Mouse (Mus musculus): Measurements from ENCODE around the gene Ppp1r27. TPM values are rescaled to one million over a fixed set of nuclear protein-coding genes. Genes with fewer than 3 reads are reported as not detected.

Ppp1r27 gene
- total and polyA plus RNA-seq, 2 experiments from 2014 or later = not detected

- Histone ChIP-seq H3K9ac (replicated peaks; ENCODE audit: low read length, poor library complexity, severe bottlenecking) (peak overlapping the region; percentile 99), H3K36me3 (ENCODE audit: insufficient read depth, low read length) (no peaks in the 10 kb centered on the region), H3K4me2 (ENCODE audit: low read depth, low read length, poor library complexity, severe bottlenecking) (peak overlapping the region; percentile 91), H3K27me3 (ENCODE audit: insufficient read depth, low read length) (no peaks in the 10 kb centered on the region), H3K4me1 (ENCODE audit: insufficient read depth, low read length) (peaks cover 14% of the 10 kb centered on the region), H3K27ac (ENCODE audit: low read depth, low read length) (peak overlapping the region; percentile 89), H3K4me3 (ENCODE audit: low read depth, low read length) (peak overlapping the region; percentile 91), H3K9me3 (ENCODE audit: low read length) (no peaks in the 10 kb centered on the region)
- DNase-seq (ENCODE audit: low spot score) (no peak), ATAC-seq (ENCODE audit: low FRiP score) (peak; percentile 28; the same call in 1 of the 2 replicates)
- no peak for TF ChIP-seq CTCF (IDR thresholded peaks at IDR 0.05)
- 76% methylated on average over 11 of the region's 11 CpGs for WGBS
Measured at GRCm38 (mm10) chr11:120549986-120550809, 734 bp downstream of the Ppp1r27 start.

DNA sequence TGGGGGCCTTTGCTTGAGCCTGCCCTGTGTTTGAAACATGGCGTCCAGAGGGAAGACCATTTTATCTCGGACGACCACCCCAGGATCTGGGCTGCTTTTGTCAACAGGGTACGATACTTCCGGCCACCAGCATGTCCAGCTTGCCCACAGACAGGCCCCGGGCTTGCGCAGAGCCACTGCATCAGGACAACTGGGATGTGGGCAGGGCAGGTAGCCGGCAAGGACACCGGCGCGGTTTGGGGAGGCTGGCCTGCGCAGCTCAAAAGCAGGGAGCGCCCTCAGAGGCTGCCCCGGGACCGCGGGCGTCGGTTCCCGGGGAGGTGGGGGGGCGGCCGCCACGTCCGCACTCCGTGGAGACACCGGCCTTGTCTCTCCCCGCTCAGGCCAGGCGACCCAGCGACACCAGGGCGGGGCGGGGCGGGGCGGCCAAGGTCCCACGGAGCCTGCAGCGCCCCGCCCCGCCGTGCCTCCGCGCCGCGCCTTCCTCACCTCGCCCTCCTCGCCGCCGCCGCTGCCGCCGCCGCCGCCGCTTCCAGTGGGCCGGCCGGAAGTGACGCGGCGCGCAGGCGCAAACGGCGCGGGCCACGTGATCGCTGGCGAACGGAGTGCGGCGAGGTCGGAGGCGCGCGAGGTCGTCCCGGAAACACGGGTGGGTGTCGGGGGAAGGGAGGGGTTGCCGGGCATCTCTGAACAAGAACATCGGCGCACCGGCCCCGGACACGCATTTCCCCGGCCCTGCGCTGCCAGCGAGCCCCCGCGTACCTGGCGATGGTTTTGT lies 1.6 kb downstream of the Ppp1r27 start, which contains the start of gene Mcrip1:
Mcrip1 (minus strand) TSS at position 560 of the 778 bp plus-strand sequence.
- peak; percentile 91 for ATAC-seq (ENCODE audit: low FRiP score)
- H3K9ac ChIP-seq (replicated peaks; ENCODE audit: low read length, poor library complexity, severe bottlenecking) = peak within 1 kb of the TSS; percentile 99
- WGBS = under 1% methylated on average over 71 of the region's 87 CpGs

DNA sequence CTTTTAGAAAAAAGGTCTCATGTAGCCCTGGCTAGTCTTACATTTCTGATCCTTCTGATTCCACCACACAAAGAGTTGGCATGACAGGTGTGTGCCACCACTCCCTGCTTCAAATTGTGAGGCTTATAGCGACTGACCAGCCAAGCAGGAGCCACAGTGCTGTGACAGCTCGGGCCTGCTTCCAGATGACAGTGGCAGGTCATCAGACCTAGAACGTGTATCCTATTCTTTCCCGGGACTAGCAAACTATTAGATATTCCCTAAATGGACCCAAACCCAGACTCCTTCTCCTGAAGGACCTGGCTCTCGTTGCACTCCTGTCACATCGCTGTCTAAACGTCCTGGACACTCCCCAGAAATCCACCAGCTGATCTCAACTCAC lies 2.2 kb downstream of the Ppp1r27 start:
- H3K9ac ChIP-seq (replicated peaks; ENCODE audit: low read length, poor library complexity, severe bottlenecking) = peak overlapping the region; percentile 99
- DNase-seq (ENCODE audit: low spot score) (no peak), ATAC-seq (ENCODE audit: low FRiP score) (no peak)
- no peaks in the 10 kb centered on the region for H3K9me3 ChIP-seq (ENCODE audit: low read length)
- H3K27me3 ChIP-seq (ENCODE audit: insufficient read depth, low read length) = no peaks in the 10 kb centered on the region
- H3K4me3 ChIP-seq (ENCODE audit: low read depth, low read length) = peak overlapping the region; percentile 91
- WGBS = 22% methylated on average over 7 of the region's 7 CpGs
- H3K27ac ChIP-seq (ENCODE audit: low read depth, low read length) = peak overlapping the region; percentile 89
- H3K4me2 ChIP-seq (ENCODE audit: low read depth, low read length, poor library complexity, severe bottlenecking) = peak overlapping the region; percentile 91
- peaks cover 12% of the 10 kb centered on the region for H3K36me3 ChIP-seq (ENCODE audit: insufficient read depth, low read length)
- H3K4me1 ChIP-seq (ENCODE audit: insufficient read depth, low read length) = peaks cover 14% of the 10 kb centered on the region
- TF ChIP-seq CTCF (IDR thresholded peaks at IDR 0.05) = no peak

More for the DNA sequence above, 1.6 kb downstream of the Ppp1r27 start, which contains the start of gene Mcrip1:
- peaks cover 14% of the 10 kb centered on the region for H3K4me1 ChIP-seq (ENCODE audit: insufficient read depth, low read length)
- H3K36me3 ChIP-seq (ENCODE audit: insufficient read depth, low read length) = peaks cover 6% of the 10 kb centered on the region
- no peaks in the 10 kb centered on the region for H3K27me3 ChIP-seq (ENCODE audit: insufficient read depth, low read length)
- H3K9me3 ChIP-seq (ENCODE audit: low read length) = no peaks in the 10 kb centered on the region
- no peak for TF ChIP-seq CTCF (IDR thresholded peaks at IDR 0.05)
- peak within 1 kb of the TSS; percentile 91 for H3K4me3 ChIP-seq (ENCODE audit: low read depth, low read length)
- DNase-seq (ENCODE audit: low spot score) = peak; percentile 92
- peak within 1 kb of the TSS; percentile 89 for H3K27ac ChIP-seq (ENCODE audit: low read depth, low read length)
- peak within 1 kb of the TSS; percentile 91 for H3K4me2 ChIP-seq (ENCODE audit: low read depth, low read length, poor library complexity, severe bottlenecking)

DNA sequence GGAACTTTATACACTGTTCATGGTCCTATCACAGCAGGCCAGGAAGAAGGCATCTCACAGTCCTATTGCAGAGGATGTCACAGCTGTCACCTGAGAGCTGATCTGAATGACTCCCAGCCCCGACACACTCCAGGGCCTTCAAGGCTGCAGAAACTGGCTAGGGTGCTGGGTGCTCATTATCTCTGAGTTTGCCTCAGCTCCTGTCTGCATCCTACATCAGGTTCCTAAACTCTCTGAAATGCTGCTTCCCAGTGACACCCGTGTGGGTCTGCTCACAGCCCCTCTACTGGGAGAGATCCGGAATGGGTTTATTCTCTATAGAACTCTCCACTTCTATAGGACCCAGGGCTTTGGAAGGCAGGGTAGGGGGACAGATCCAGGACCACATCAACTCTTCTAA lies 2.7 kb downstream of the Ppp1r27 start:
- H3K27ac ChIP-seq (ENCODE audit: low read depth, low read length) = peak overlapping the region; percentile 89; the same call in 1 of the 2 replicates
- DNase-seq (ENCODE audit: low spot score) (no peak), ATAC-seq (ENCODE audit: low FRiP score) (no peak)
- peak overlapping the region; percentile 99; the same call in 1 of the 2 replicates for H3K9ac ChIP-seq (replicated peaks; ENCODE audit: low read length, poor library complexity, severe bottlenecking)
- peak overlapping the region; percentile 91; the same call in 1 of the 2 replicates for H3K4me3 ChIP-seq (ENCODE audit: low read depth, low read length)
- peaks cover 14% of the 10 kb centered on the region for H3K4me1 ChIP-seq (ENCODE audit: insufficient read depth, low read length)
- TF ChIP-seq CTCF (IDR thresholded peaks at IDR 0.05) = no peak
- H3K27me3 ChIP-seq (ENCODE audit: insufficient read depth, low read length) = no peaks in the 10 kb centered on the region
- peaks cover 17% of the 10 kb centered on the region for H3K36me3 ChIP-seq (ENCODE audit: insufficient read depth, low read length)
- 86% methylated on average over 3 of the region's 3 CpGs for WGBS
- H3K4me2 ChIP-seq (ENCODE audit: low read depth, low read length, poor library complexity, severe bottlenecking) = peak overlapping the region; percentile 91
- H3K9me3 ChIP-seq (ENCODE audit: low read length) = no peaks in the 10 kb centered on the region

DNA sequence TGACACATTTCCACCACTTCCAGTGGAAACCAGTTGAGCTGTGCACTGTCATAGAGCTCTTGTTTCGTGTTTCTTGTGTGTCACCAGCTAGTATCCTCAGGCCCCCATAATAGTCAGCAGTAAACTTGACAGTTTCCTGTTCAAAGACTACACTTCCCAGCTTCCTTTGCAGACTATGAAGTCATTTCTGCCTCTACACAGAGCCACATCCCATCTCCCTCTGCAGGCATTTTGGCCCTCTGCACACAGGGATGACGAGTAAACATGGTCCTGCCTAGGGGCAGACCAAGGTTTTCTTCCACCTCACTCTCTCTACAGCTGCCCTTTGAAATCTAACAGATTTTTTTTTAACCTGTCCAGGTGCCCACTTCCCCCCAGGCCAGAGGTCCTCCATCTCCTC lies 3.5 kb downstream of the Ppp1r27 start:
- H3K4me2 ChIP-seq (ENCODE audit: low read depth, low read length, poor library complexity, severe bottlenecking) = no peak overlapping the region
- peak; percentile 31 for TF ChIP-seq CTCF (IDR thresholded peaks at IDR 0.05)
- H3K9me3 ChIP-seq (ENCODE audit: low read length) = no peaks in the 10 kb centered on the region
- no peaks in the 10 kb centered on the region for H3K27me3 ChIP-seq (ENCODE audit: insufficient read depth, low read length)
- no peak overlapping the region for H3K9ac ChIP-seq (replicated peaks; ENCODE audit: low read length, poor library complexity, severe bottlenecking)
- no peak overlapping the region for H3K27ac ChIP-seq (ENCODE audit: low read depth, low read length)
- WGBS = 57% methylated on average over 2 of the region's 2 CpGs
- DNase-seq (ENCODE audit: low spot score) (no peak), ATAC-seq (ENCODE audit: low FRiP score) (no peak)
- peaks cover 14% of the 10 kb centered on the region for H3K4me1 ChIP-seq (ENCODE audit: insufficient read depth, low read length)
- H3K36me3 ChIP-seq (ENCODE audit: insufficient read depth, low read length) = peaks cover 23% of the 10 kb centered on the region
- no peak overlapping the region for H3K4me3 ChIP-seq (ENCODE audit: low read depth, low read length)
